Mouse (Mus musculus) liver, embryonic 14.5 days (tissue): ENCODE measurements around the gene Usb1.

Experiments
- CTCF ChIP-seq: IDR thresholded peaks from 2 replicates; pipeline ENCODE4 v1.5.1; 2016; ENCODE audit warnings: antibody characterized with exemption, low read depth, control low read depth
- EP300 ChIP-seq: IDR thresholded peaks from 2 replicates; pipeline ENCODE4 v1.6.1; 2016; ENCODE audit warnings: antibody characterized with exemption, low read depth

- TF ChIP-seq CTCF (no peak), EP300 (no peak)
Observed at GRCm38 (mm10) chr8:95351461-95351860, 19.4 kb downstream of the Usb1 start.
